Mouse (Mus musculus): Measurements from ENCODE around the gene Ccdc92b.

DNA sequence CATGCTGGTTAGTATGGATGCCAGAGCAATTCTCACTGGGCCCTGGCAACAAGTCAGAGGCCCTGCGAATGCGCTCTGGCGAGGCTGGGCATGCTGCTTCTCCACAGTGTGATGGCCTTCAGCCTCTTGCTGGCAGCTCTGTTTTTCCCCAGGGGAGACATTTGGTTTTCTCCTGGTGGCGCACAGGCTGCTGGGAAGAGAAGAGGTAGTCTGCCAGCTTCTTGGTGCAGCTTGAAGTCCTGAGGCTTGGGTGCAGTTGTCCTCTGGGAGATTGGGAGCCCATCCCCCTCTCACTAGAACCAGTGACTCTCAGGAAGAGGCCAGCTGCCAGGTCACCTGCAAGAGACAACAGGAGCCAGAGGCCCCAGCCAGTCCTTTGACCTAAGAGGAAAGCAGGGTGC lies 33.4 kb downstream of the Ccdc92b start:
- TF ChIP-seq REST (IDR thresholded peaks at IDR 0.05; ENCODE audit: insufficient read depth, insufficient read length) (no peak), TCF12 (IDR thresholded peaks at IDR 0.05; ENCODE audit: insufficient read depth, poor library complexity, severe bottlenecking) (no peak)
